In genomic region chr15:79808114-79808513, GRCm38 (mm10) we compare ENCODE assay signal across 8 mouse cellular contexts. TPM values are rescaled to one million over a fixed set of nuclear protein-coding genes. Genes with fewer than 3 reads are reported as not detected.
DNase-seq lines count a peak whose midpoint lies in the region; ATAC-seq and TF ChIP-seq lines count a peak whose summit lies in the region.
"Had no signal": no experiment of that assay in that cellular context is flagged by ENCODE, and none has a peak within 500 bp of the region (broad histone marks: within the 10 kb centered on the region; RNA-seq: fewer than 3 reads in every experiment).

No protein-coding gene starts in this region.

- no peak for TF ChIP-seq EP300 in CH12.LX (IDR thresholded peaks at IDR 0.05; ENCODE audit: low read length)

- no peak for TF ChIP-seq POLR2A in CH12.LX (IDR thresholded peaks at IDR 0.05; ENCODE audit: low read depth, low read length)

- peaks cover 18% of the 10 kb centered on the region for H3K9me3 ChIP-seq in CH12.LX (replicated peaks; ENCODE audit: low read length)
- no peaks in the 10 kb centered on the region for H3K9me3 ChIP-seq in midbrain, embryonic 13.5 days
- H3K9me3 ChIP-seq: limb, embryonic 13.5 days had no signal

- dilution Hi-C loops in CH12.LX (cut with MboI; ENCODE audit: extremely low pct_ligation_motif_present, extremely low pct_unique_long_range_greater_than_20kb, low sequenced_read_pairs): no loop called here

- H3K27me3 ChIP-seq in CH12.LX (replicated peaks): peaks cover 70% of the 10 kb centered on the region
- H3K27me3 ChIP-seq in midbrain, embryonic 13.5 days: peaks cover 56% of the 10 kb centered on the region

- H3K4me3 ChIP-seq in layer of hippocampus, adult 2 months: no peak overlapping the region
- H3K4me3 ChIP-seq in CH12.LX (replicated peaks in 1 of 3; ENCODE audit: low read depth in 2 of 3, low read length in 2 of 3, poor library complexity in 1 of 3): no peak overlapping the region
- no peak overlapping the region for H3K4me3 ChIP-seq in midbrain, embryonic 13.5 days (replicated peaks)
- H3K4me3 ChIP-seq: limb, embryonic 13.5 days had no signal

- H3K36me3 ChIP-seq in CH12.LX (replicated peaks in 1 of 2; ENCODE audit: control insufficient read depth in 1 of 2, insufficient read depth in 1 of 2, low read length in 1 of 2): no peaks in the 10 kb centered on the region
- H3K36me3 ChIP-seq in midbrain, embryonic 13.5 days: no peaks in the 10 kb centered on the region
- H3K36me3 ChIP-seq: limb, embryonic 13.5 days had no signal

- peak; percentile 90 for TF ChIP-seq CTCF in layer of hippocampus, adult 2 months (conservative IDR thresholded peaks at IDR 0.05)
- TF ChIP-seq CTCF in CH12.LX (conservative IDR thresholded peaks at IDR 0.05 in 1 of 2, IDR thresholded peaks at IDR 0.05 in 1 of 2; ENCODE audit: low read depth in 2 of 2, low read length in 2 of 2): peak; percentile 81 to 84

- in situ Hi-C loops in CH12.LX (cut with MboI; ENCODE audit: low pct_ligation_motif_present, low pct_unique_long_range_greater_than_20kb, low sequenced_read_pairs): no loop called here

- H3K4me2 ChIP-seq in CH12.LX (ENCODE audit: insufficient read depth, low read depth, poor library complexity, severe bottlenecking): no peak overlapping the region
- no peak overlapping the region for H3K4me2 ChIP-seq in midbrain, embryonic 13.5 days (replicated peaks)
- H3K4me2 ChIP-seq: limb, embryonic 13.5 days had no signal

- WGBS in midbrain, embryonic 13.5 days: 35% methylated on average over 5 of the region's 5 CpGs

- peak; percentile 74; the same call in 1 of the 2 replicates for ATAC-seq in megakaryocyte-erythroid progenitor cell, adult 5-6 weeks (replicated peaks; ENCODE audit: low FRiP score, low TSS enrichment, poor library complexity, severe bottlenecking)
- ATAC-seq in midbrain, embryonic 13.5 days: no peak

- no peaks in the 10 kb centered on the region for H3K79me2 ChIP-seq in CH12.LX (replicated peaks; ENCODE audit: control insufficient read depth, extremely low read depth, insufficient read depth, poor library complexity, severe bottlenecking)

- TF ChIP-seq RAD21 in CH12.LX (IDR thresholded peaks at IDR 0.05; ENCODE audit: low read depth, low read length): peak; percentile 57

- H3K9ac ChIP-seq in CH12.LX (ENCODE audit: insufficient read depth, low read depth): no peak overlapping the region
- H3K9ac ChIP-seq in midbrain, embryonic 13.5 days (replicated peaks): no peak overlapping the region
- H3K9ac ChIP-seq: limb, embryonic 13.5 days had no signal

- H3K4me1 ChIP-seq in CH12.LX (ENCODE audit: control insufficient read depth in 1 of 2, insufficient read depth in 2 of 2): peaks cover 0 to 13% of the 10 kb centered on the region in 2 experiments; a peak in 3 of 4 replicates
- peaks cover 21% of the 10 kb centered on the region for H3K4me1 ChIP-seq in midbrain, embryonic 13.5 days (replicated peaks)

- DNase-seq in layer of hippocampus, adult 2 months (ENCODE audit: low spot score in 2 of 2): peak in 1 of 2 experiments; percentile 63
- DNase-seq in layer of hippocampus, postnatal 36 days: no peak
- DNase-seq in B cell, adult 2 months: peak; percentile 54 to 64
- peak; percentile 62 for DNase-seq in CH12.LX (ENCODE audit: extremely low read depth)
- peak; percentile 73 for DNase-seq in embryo, embryonic 10.5 days (ENCODE audit: low spot score)

- H3K27ac ChIP-seq in layer of hippocampus, adult 2 months: no peak overlapping the region
- H3K27ac ChIP-seq in CH12.LX (ENCODE audit: insufficient read depth, low read depth): no peak overlapping the region
- no peak overlapping the region for H3K27ac ChIP-seq in midbrain, embryonic 13.5 days
- H3K27ac ChIP-seq: limb, embryonic 13.5 days had no signal

TF ChIP-seq in CH12.LX, 34 proteins besides CTCF, POLR2A, EP300 and RAD21:
- TF ChIP-seq MYC (IDR thresholded peaks at IDR 0.05; ENCODE audit: low read depth, low read length) (peak; percentile 76; the same call in 1 of the 2 replicates), SMC3 (IDR thresholded peaks at IDR 0.05; ENCODE audit: low read depth, low read length) (peak; percentile 67), MAX (IDR thresholded peaks at IDR 0.05; ENCODE audit: low read length) (peak; percentile 67), BHLHE40 (IDR thresholded peaks at IDR 0.05; ENCODE audit: low read depth, low read length) (no peak), USF1 (IDR thresholded peaks at IDR 0.05; ENCODE audit: low read depth, low read length) (no peak)

RNA-seq across cellular contexts. Expression of gene Nptxr, which starts 3.5 kb away (rescaled TPM):
- total RNA-seq in layer of hippocampus, adult 2 months (2021): 100 to 1,000 TPM; 756 to 804 TPM
- total RNA-seq in layer of hippocampus, postnatal 36 days (2021): 100 to 1,000 TPM; 729 to 800 TPM
- total RNA-seq in CH12.LX (2012; rRNA removed) (0.92 and 2.1 TPM in 2 replicates), CH12.LX (2014; rRNA removed) (0.09 TPM in 1 of 2 replicates, not detected in the other)
- 0.14 and 0.16 TPM in 2 replicates for polyA plus RNA-seq in CH12.LX (2012; ENCODE audit: insufficient read length, low read depth)
- 1.2 TPM in 1 of 2 replicates, not detected in the other for total RNA-seq in megakaryocyte-erythroid progenitor cell, adult 5-6 weeks (2014; fragmentation: Nextera tagmentation)
- total RNA-seq in megakaryocyte-erythroid progenitor cell, adult 5-6 weeks (2017): not detected in 2 replicates
- polyA plus RNA-seq in midbrain, embryonic 13.5 days (2015; fragmentation: Nextera tagmentation; extraction: Ambion mirVana): 18.1 and 18.6 TPM in 2 replicates

RNA-seq across cellular contexts. Expression of gene Npcd, which starts 25.9 kb away (rescaled TPM):
- 10 to 100 TPM; 11.9 to 22.4 TPM for total RNA-seq in layer of hippocampus, adult 2 months (2021)
- 10 to 100 TPM in 1 of 2 experiments, 1 to 10 TPM in 1; 5.8 to 10.8 TPM for total RNA-seq in layer of hippocampus, postnatal 36 days (2021)
- 0.59 and 0.67 TPM in 2 replicates for total RNA-seq in CH12.LX (2012; rRNA removed)
- total RNA-seq in CH12.LX (2014; rRNA removed): not detected in 2 replicates
- polyA plus RNA-seq in CH12.LX (2012; ENCODE audit: insufficient read length, low read depth): not detected in 2 replicates
- total RNA-seq in megakaryocyte-erythroid progenitor cell, adult 5-6 weeks (2014; fragmentation: Nextera tagmentation): not detected in 2 replicates
- not detected in 2 replicates for total RNA-seq in megakaryocyte-erythroid progenitor cell, adult 5-6 weeks (2017)
- polyA plus RNA-seq in midbrain, embryonic 13.5 days (2015; fragmentation: Nextera tagmentation; extraction: Ambion mirVana): 0.58 and 1.2 TPM in 2 replicates

RNA-seq across cellular contexts. Expression of gene Cbx6, which starts 26.4 kb away (rescaled TPM):
- total RNA-seq in layer of hippocampus, adult 2 months (2021): 100 to 1,000 TPM; 336 to 347 TPM
- 100 to 1,000 TPM; 335 to 366 TPM for total RNA-seq in layer of hippocampus, postnatal 36 days (2021)
- total RNA-seq in CH12.LX (2012; rRNA removed): 29.9 and 30.0 TPM in 2 replicates
- 10.0 and 11.1 TPM in 2 replicates for total RNA-seq in CH12.LX (2014; rRNA removed)
- polyA plus RNA-seq in CH12.LX (2012; ENCODE audit: insufficient read length, low read depth): 38.1 and 40.7 TPM in 2 replicates
- 25.1 and 25.6 TPM in 2 replicates for total RNA-seq in megakaryocyte-erythroid progenitor cell, adult 5-6 weeks (2014; fragmentation: Nextera tagmentation)
- 14.4 and 36.7 TPM in 2 replicates for total RNA-seq in megakaryocyte-erythroid progenitor cell, adult 5-6 weeks (2017)
- 53.9 and 61.4 TPM in 2 replicates for polyA plus RNA-seq in midbrain, embryonic 13.5 days (2015; fragmentation: Nextera tagmentation; extraction: Ambion mirVana)

RNA-seq across cellular contexts. Expression of gene Dnal4, which starts 30.5 kb away (rescaled TPM):
- 10 to 100 TPM; 55.5 to 64.8 TPM for total RNA-seq in layer of hippocampus, adult 2 months (2021)
- total RNA-seq in layer of hippocampus, postnatal 36 days (2021): 10 to 100 TPM; 52.4 to 53.3 TPM
- total RNA-seq in CH12.LX (2012; rRNA removed) (16.5 and 20.9 TPM in 2 replicates), CH12.LX (2014; rRNA removed) (11.3 and 11.7 TPM in 2 replicates)
- 17.8 and 18.5 TPM in 2 replicates for polyA plus RNA-seq in CH12.LX (2012; ENCODE audit: insufficient read length, low read depth)
- 13.2 and 13.5 TPM in 2 replicates for total RNA-seq in megakaryocyte-erythroid progenitor cell, adult 5-6 weeks (2014; fragmentation: Nextera tagmentation)
- total RNA-seq in megakaryocyte-erythroid progenitor cell, adult 5-6 weeks (2017): 7.6 and 10.0 TPM in 2 replicates
- 84.8 and 91.6 TPM in 2 replicates for polyA plus RNA-seq in midbrain, embryonic 13.5 days (2015; fragmentation: Nextera tagmentation; extraction: Ambion mirVana)

Comparison
In these comparisons a context has a peak if more than half of its experiments do, and no peak if none do; other contexts are left out.
1. DNase-seq: peak in B cell, adult 2 months (2 of 2), CH12.LX (single experiment) and embryo, embryonic 10.5 days (single experiment); none in layer of hippocampus, postnatal 36 days (0 of 2).
2. RNA of gene Nptxr, which starts 3.5 kb away (total RNA-seq): 756 to 804 TPM in layer of hippocampus, adult 2 months and 729 to 800 TPM in layer of hippocampus, postnatal 36 days; 0.09 to 2.1 TPM in CH12.LX and 1.2 TPM in megakaryocyte-erythroid progenitor cell, adult 5-6 weeks; every median in the first group is over 100 times any median in the second.
3. RNA of gene Npcd, which starts 25.9 kb away (total RNA-seq): 11.9 to 22.4 TPM in layer of hippocampus, adult 2 months and 5.8 to 10.8 TPM in layer of hippocampus, postnatal 36 days; 0.59 to 0.67 TPM in CH12.LX and not detected in megakaryocyte-erythroid progenitor cell, adult 5-6 weeks; every median in the first group is over 4 times any median in the second.
4. RNA of gene Cbx6, which starts 26.4 kb away (total RNA-seq): 335 to 366 TPM in layer of hippocampus, postnatal 36 days and 336 to 347 TPM in layer of hippocampus, adult 2 months; 14.4 to 36.7 TPM in megakaryocyte-erythroid progenitor cell, adult 5-6 weeks and 10.0 to 30.0 TPM in CH12.LX; every median in the first group is over 4 times any median in the second.